Mouse (Mus musculus) lung, postnatal 0 days (tissue): ENCODE data around the gene Gata3.

ENCODE experiments used
- CTCF ChIP-seq: IDR thresholded peaks from 2 replicates; pipeline ENCODE4 v1.5.1; 2016; ENCODE audit warnings: antibody characterized with exemption, mild to moderate bottlenecking
- EP300 ChIP-seq: IDR thresholded peaks from 2 replicates; pipeline ENCODE4 v1.6.1; 2016; ENCODE audit warnings: antibody characterized with exemption, mild to moderate bottlenecking, control low read depth

DNA sequence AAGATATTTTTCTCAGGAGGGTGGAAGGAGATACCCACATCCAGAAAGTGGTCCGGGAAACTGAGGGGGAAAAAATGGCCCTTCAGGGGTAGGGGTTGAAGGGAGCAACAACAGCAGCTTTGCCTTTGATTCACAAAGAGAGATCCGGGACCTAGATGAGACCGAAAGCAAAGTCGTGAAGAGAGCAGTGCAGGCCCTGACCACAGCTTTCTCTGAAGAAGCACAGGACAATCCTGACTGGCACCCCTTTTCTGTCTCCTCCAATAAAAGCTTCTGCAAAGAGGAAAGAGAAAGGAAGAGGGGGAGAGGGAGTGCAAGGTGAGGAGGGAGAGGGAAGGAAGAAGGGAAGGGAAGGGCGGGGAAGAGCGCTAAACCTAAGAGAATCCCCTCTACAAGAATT lies 18.0 kb downstream of the Gata3 start:
- TF ChIP-seq CTCF (no peak), EP300 (no peak)
